Mouse (Mus musculus) midbrain, embryonic 12.5 days (tissue): ENCODE data around the gene Gpbp1l1. TPM values are rescaled to one million over a fixed set of nuclear protein-coding genes. Genes with fewer than 3 reads are reported as not detected.
A peak's percentile ranks its signal among the peaks of the same experiment; 100 is the strongest.

Experiments
- ATAC-seq: fragments of 200-750 bp; cut with Nextera tagmentation; 2 replicates; pipeline ENCODE4 v1.8.0; 2017; ENCODE audit warnings: low read depth, moderate TSS enrichment, moderate library complexity; ENCODE audit not compliant: low FRiP score
- H3K27ac ChIP-seq: fragments of 300-500 bp; sonication (generic); replicated peaks from 2 replicates; pipeline ENCODE4 v1.5.1; 2016; ENCODE audit warnings: mild to moderate bottlenecking
- H3K27me3 ChIP-seq: fragments of 300-500 bp; sonication (generic); 2 replicates; pipeline ENCODE4 v1.6.1; 2016; ENCODE audit warnings: mild to moderate bottlenecking
- H3K36me3 ChIP-seq: fragments of 300-500 bp; sonication (generic); 2 replicates; pipeline ENCODE4 v1.6.1; 2016
- H3K4me1 ChIP-seq: fragments of 300-500 bp; sonication (generic); 2 replicates; pipeline ENCODE4 v1.6.1; 2016
- H3K4me2 ChIP-seq: fragments of 300-500 bp; sonication (generic); replicated peaks from 2 replicates; pipeline ENCODE4 v1.6.1; 2016; ENCODE audit warnings: mild to moderate bottlenecking, moderate library complexity
- H3K4me3 ChIP-seq: fragments of 300-500 bp; sonication (generic); 2 replicates; pipeline ENCODE4 v1.5.1; 2016; ENCODE audit warnings: mild to moderate bottlenecking
- H3K9ac ChIP-seq: fragments of 300-500 bp; sonication (generic); replicated peaks from 2 replicates; pipeline ENCODE4 v1.6.1; 2016; ENCODE audit warnings: mild to moderate bottlenecking, moderate library complexity
- H3K9me3 ChIP-seq: fragments of 300-500 bp; sonication (generic); 2 replicates; pipeline ENCODE4 v1.6.1; 2016; ENCODE audit warnings: mild to moderate bottlenecking
- WGBS: fragments of 180-500 bp; shearing (Covaris S2); methylation state at CpG from one replicate; pipeline ENCODE4 v1.1.7; 2016; 5-methylcytosine and 5-hydroxymethylcytosine counted together
- polyA plus RNA-seq: library from polyadenylated mRNA; unstranded; fragments of >200 nt; fragmentation: Nextera tagmentation; extraction: Ambion mirVana; gene quantifications from 2 replicates; pipeline ENCODE4 v1.2.1, GENCODE M21; 2016

Gpbp1l1 gene
- polyA plus RNA-seq, result 27.3 and 32.0 TPM in 2 replicates

- peaks cover 12% of the 10 kb centered on the region for H3K36me3 ChIP-seq
- no peaks in the 10 kb centered on the region for H3K27me3 ChIP-seq
- H3K4me2 ChIP-seq, result peak within 1 kb of the TSS; percentile 81
- WGBS, result under 1% methylated on average over 78 of the region's 78 CpGs
- ATAC-seq, result peak; percentile 94
- H3K9me3 ChIP-seq, result no peaks in the 10 kb centered on the region
- peak within 1 kb of the TSS; percentile 85 for H3K4me3 ChIP-seq
- H3K27ac ChIP-seq, result peak within 1 kb of the TSS; percentile 93
- H3K4me1 ChIP-seq, result peaks cover 17% of the 10 kb centered on the region
- H3K9ac ChIP-seq, result peak within 1 kb of the TSS; percentile 79
These were observed at the start of gene Gpbp1l1 for GRCm38 (mm10) chr4:116557306-116558121. Gene Gpbp1l1 (plus strand): TSS chr4:116557658.

DNA sequence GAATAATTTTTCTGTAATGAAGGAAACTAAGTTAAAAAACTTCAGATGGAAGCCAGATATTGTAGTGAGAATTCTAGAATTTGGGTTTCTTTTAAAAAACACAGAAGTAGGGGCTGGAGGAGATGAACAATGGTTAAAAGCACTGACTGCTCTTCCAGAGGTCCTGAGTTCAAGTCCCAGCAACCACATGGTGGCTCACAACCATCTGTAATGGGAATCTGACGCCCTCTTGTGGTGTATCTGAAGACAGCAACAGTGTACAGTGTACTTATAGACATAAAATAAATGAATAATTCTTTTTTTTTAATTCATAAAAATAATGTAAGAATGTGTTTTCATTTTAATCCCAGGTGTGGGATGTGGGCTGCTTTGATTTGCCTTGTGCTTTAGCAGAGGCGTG, 26.3 kb upstream of the Gpbp1l1 start:
- H3K4me2 ChIP-seq, result no peak overlapping the region
- no peaks in the 10 kb centered on the region for H3K27me3 ChIP-seq
- WGBS, result 63% methylated on average over 2 of the region's 2 CpGs
- no peak for ATAC-seq
- peaks cover 21% of the 10 kb centered on the region for H3K36me3 ChIP-seq
- no peaks in the 10 kb centered on the region for H3K4me1 ChIP-seq
- no peak overlapping the region for H3K27ac ChIP-seq
- no peak overlapping the region for H3K9ac ChIP-seq
- H3K4me3 ChIP-seq, result no peak overlapping the region
- H3K9me3 ChIP-seq, result no peaks in the 10 kb centered on the region

DNA sequence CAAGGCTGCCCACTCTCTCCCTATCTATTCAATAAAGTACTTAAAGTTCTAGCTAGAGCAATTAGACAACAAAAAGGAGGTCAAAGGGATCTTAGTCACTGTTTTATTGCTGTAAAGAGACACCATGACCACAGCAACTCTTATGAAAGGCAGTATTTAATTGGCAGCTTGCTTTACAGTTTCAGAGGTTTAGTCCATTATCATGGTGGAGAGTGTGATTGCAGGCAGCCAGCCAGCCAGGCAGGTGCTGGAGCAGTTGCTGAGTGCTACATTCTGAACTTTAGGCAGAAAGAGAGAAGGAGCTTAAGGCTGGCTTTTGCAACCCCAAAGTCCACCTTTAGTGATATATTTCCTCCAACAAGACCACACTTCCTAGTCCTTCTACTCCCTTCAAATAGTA, 21.1 kb upstream of the Gpbp1l1 start:
- H3K4me2 ChIP-seq, result no peak overlapping the region
- H3K27ac ChIP-seq, result no peak overlapping the region
- H3K9ac ChIP-seq, result no peak overlapping the region

GRCm38 (mm10) chr4:116537737-116538136, 19.7 kb upstream of the Gpbp1l1 start:
- Histone ChIP-seq H3K9ac (no peak overlapping the region), H3K27me3 (no peaks in the 10 kb centered on the region), H3K4me1 (no peaks in the 10 kb centered on the region), H3K27ac (no peak overlapping the region), H3K4me2 (no peak overlapping the region), H3K9me3 (no peaks in the 10 kb centered on the region), H3K36me3 (peaks cover 16% of the 10 kb centered on the region), H3K4me3 (no peak overlapping the region)
- ATAC-seq, result no peak
- WGBS, result 89% methylated on average over 3 of the region's 3 CpGs

More for the DNA sequence above, 21.1 kb upstream of the Gpbp1l1 start:
- ATAC-seq, result no peak
- Histone ChIP-seq H3K9me3 (no peaks in the 10 kb centered on the region), H3K27me3 (no peaks in the 10 kb centered on the region), H3K4me3 (no peak overlapping the region), H3K36me3 (peaks cover 13% of the 10 kb centered on the region), H3K4me1 (no peaks in the 10 kb centered on the region)

- no peaks in the 10 kb centered on the region for H3K27me3 ChIP-seq
These were observed 7.0 kb upstream of the Gpbp1l1 start for GRCm38 (mm10) chr4:116550432-116550831.

DNA sequence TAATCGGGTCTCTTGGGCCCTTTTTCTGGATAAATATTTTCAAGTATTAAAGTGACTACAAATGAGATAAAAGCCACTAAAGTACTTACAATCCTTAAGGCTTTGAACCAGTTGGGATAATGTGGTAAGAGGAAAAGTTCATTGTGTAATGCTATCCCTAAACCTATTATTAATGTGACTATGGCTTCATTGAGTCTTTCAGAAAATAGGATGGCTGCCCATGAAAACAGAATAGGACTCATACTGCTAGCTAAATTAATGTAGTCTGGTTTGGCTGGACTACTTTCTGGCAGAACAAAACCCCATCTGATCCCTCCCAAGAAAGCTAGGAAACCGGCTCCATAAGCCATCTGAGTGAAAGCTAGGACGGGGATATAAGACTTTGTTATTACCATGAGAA, 4.4 kb upstream of the Gpbp1l1 start:
- Histone ChIP-seq H3K4me2 (no peak overlapping the region), H3K27ac (no peak overlapping the region), H3K27me3 (no peaks in the 10 kb centered on the region), H3K4me3 (no peak overlapping the region), H3K9ac (no peak overlapping the region), H3K4me1 (peaks cover 6% of the 10 kb centered on the region), H3K9me3 (no peaks in the 10 kb centered on the region), H3K36me3 (peaks cover 16% of the 10 kb centered on the region)
- ATAC-seq, result no peak
- 81% methylated on average over 3 of the region's 3 CpGs for WGBS

More at GRCm38 (mm10) chr4:116550432-116550831, 7.0 kb upstream of the Gpbp1l1 start:
- 90% methylated on average over 1 of the region's 1 CpGs for WGBS
- H3K9ac ChIP-seq, result no peak overlapping the region
- no peaks in the 10 kb centered on the region for H3K9me3 ChIP-seq
- no peaks in the 10 kb centered on the region for H3K4me1 ChIP-seq
- peaks cover 16% of the 10 kb centered on the region for H3K36me3 ChIP-seq
- no peak overlapping the region for H3K4me3 ChIP-seq
- H3K27ac ChIP-seq, result no peak overlapping the region
- no peak for ATAC-seq
- H3K4me2 ChIP-seq, result no peak overlapping the region

DNA sequence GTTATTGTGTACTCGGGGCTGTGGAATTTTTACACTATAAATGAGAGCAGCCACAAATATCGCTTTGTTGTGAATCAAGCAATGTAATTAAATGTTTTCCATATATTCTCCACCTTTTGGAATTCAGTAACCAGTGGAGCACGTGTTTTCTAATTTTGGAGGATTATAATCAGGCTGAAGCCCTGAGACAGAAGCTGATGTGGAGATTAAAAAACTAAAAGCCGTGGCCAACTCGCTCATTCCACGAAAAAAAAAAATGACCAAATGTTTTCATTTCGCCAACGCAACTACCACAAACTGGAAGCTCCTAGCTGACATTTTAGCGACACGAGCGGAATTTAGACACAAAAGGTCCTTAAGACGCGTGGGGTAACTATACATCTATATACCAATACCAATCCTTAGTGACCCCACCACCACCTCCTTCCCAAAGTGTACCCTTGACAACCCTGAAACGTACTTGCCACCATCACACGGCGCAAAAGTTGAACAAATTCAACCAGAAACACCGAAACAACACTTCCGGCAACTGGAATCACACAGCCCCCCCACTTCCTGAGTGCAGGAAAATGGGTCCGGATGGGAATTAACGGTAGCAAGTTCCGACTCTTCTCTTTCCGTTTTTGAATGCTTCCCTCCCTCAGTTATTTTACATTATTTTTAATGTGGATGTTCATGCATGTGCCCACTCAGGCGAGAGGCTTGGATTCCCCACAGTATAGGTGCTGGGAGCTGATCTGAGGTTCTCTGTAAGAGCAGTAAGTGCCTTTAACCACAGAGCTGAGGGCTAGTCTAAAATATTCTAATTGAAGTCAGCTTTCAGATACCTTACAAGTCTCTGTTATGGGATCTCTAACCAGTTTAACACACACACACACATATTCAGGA, 1.8 kb upstream of the Gpbp1l1 start, which contains the start of gene Tmem69:
TSS of gene Tmem69 (minus strand) at position 524 of the 888 bp plus-strand sequence.
- Histone ChIP-seq H3K36me3 (peaks cover 16% of the 10 kb centered on the region), H3K27ac (peak within 1 kb of the TSS; percentile 93), H3K9ac (peak within 1 kb of the TSS; percentile 79), H3K9me3 (no peaks in the 10 kb centered on the region), H3K4me1 (peaks cover 17% of the 10 kb centered on the region), H3K27me3 (no peaks in the 10 kb centered on the region), H3K4me3 (peak within 1 kb of the TSS; percentile 85), H3K4me2 (peak within 1 kb of the TSS; percentile 81)
- ATAC-seq, result no peak
- WGBS, result 4% methylated on average over 23 of the region's 23 CpGs

GRCm38 (mm10) chr4:116556561-116557305, 725 bp upstream of the Gpbp1l1 start:
- Histone ChIP-seq H3K4me3 (peak overlapping the region; percentile 85), H3K4me2 (peak overlapping the region; percentile 81), H3K4me1 (peaks cover 17% of the 10 kb centered on the region), H3K9ac (peak overlapping the region; percentile 79), H3K27me3 (no peaks in the 10 kb centered on the region), H3K27ac (peak overlapping the region; percentile 93), H3K36me3 (peaks cover 16% of the 10 kb centered on the region), H3K9me3 (no peaks in the 10 kb centered on the region)
- WGBS, result under 1% methylated on average over 28 of the region's 28 CpGs
- peak; percentile 95 for ATAC-seq

DNA sequence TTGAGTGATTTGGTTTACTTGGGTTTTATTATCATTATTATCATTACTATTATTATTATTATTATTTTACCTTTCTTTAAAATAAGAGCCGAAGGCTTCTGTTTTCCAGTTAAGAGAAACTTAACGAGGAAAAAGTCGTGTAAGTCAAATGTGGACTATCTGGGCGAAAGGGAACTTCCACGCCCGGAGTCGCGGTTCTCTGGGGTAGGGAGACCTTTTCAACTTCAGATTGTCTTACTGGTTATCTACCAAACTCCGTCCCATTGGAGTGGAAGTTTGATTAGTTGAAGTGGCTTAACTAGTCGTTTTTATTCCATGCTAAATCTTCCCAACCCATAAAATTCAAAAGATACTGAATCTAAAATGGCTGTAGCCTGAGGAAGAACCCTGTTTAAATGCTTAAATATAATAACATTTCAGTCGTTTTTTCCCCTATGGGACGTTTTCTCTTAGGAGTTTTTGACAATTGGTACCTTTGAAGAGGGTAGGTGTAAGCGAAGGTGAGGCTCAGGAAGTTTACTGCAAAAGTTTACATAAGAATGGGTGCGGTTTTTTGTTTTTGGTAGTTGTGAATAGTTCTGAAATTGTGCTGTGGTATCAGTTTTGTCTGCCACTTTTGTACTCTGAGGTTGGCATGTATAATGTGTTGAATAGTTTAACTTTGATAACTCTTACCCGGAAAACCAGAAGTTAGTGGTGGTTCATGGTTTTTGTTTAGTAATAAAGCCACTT, 859 bp downstream of the Gpbp1l1 start:
- H3K4me1 ChIP-seq, result peaks cover 17% of the 10 kb centered on the region
- peak overlapping the region; percentile 85 for H3K4me3 ChIP-seq
- no peak for ATAC-seq

GRCm38 (mm10) chr4:116595793-116596192, 38.3 kb downstream of the Gpbp1l1 start:
- Histone ChIP-seq H3K9ac (no peak overlapping the region), H3K9me3 (no peaks in the 10 kb centered on the region), H3K27me3 (no peaks in the 10 kb centered on the region), H3K4me2 (no peak overlapping the region), H3K4me1 (peaks cover 25% of the 10 kb centered on the region), H3K36me3 (peaks cover 39% of the 10 kb centered on the region), H3K27ac (no peak overlapping the region), H3K4me3 (no peak overlapping the region)
- ATAC-seq, result no peak
- WGBS, result 81% methylated on average over 8 of the region's 8 CpGs

More for the DNA sequence above, 859 bp downstream of the Gpbp1l1 start:
- 6% methylated on average over 15 of the region's 15 CpGs for WGBS
- H3K27ac ChIP-seq, result peak overlapping the region; percentile 93; the same call in 1 of the 2 replicates
- peaks cover 4% of the 10 kb centered on the region for H3K36me3 ChIP-seq
- peak overlapping the region; percentile 81 for H3K4me2 ChIP-seq
- no peaks in the 10 kb centered on the region for H3K9me3 ChIP-seq
- peak overlapping the region; percentile 79 for H3K9ac ChIP-seq
- H3K27me3 ChIP-seq, result no peaks in the 10 kb centered on the region

DNA sequence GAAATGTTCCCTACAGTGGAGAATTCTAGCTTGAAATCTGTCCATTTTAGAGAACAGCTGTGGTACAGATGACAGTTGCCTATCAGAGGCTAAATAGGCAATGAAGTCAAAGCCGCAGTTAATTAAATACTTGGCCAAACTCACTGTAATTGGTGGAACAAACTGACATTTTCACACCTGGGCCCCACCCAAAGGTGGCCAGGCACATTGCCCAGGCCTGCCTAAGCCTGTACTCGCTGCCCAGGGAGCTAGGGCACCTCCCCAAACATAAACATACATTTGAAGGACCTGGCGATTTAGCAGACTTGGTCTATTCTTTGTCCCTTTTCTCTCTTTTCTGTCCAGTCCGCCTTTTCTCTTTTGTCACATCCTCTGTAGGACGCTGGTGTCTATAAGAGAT, 38.9 kb downstream of the Gpbp1l1 start, which contains the start of gene Ccdc17:
TSS of gene Ccdc17 (plus strand) at position 276 of the 400 bp plus-strand sequence.
- Histone ChIP-seq H3K36me3 (peaks cover 39% of the 10 kb centered on the region), H3K4me2 (peak within 1 kb of the TSS; percentile 87)

More for the DNA sequence above, 38.9 kb downstream of the Gpbp1l1 start, which contains the start of gene Ccdc17:
- ATAC-seq, result no peak
- peak within 1 kb of the TSS; percentile 73 for H3K9ac ChIP-seq
- H3K9me3 ChIP-seq, result no peaks in the 10 kb centered on the region
- WGBS, result 26% methylated on average over 5 of the region's 5 CpGs
- peak within 1 kb of the TSS; percentile 76 for H3K27ac ChIP-seq
- no peaks in the 10 kb centered on the region for H3K27me3 ChIP-seq
- peak within 1 kb of the TSS; percentile 65 for H3K4me3 ChIP-seq
- H3K4me1 ChIP-seq, result peaks cover 25% of the 10 kb centered on the region
